Mouse (Mus musculus): ENCODE measurements around the gene Rhot1.
"Not testable (repeated sequence)": the region's sequence is repeated elsewhere in the genome, so short reads cannot be mapped to it uniquely, and the experiment has no call there.

Gene Rhot1

DNA sequence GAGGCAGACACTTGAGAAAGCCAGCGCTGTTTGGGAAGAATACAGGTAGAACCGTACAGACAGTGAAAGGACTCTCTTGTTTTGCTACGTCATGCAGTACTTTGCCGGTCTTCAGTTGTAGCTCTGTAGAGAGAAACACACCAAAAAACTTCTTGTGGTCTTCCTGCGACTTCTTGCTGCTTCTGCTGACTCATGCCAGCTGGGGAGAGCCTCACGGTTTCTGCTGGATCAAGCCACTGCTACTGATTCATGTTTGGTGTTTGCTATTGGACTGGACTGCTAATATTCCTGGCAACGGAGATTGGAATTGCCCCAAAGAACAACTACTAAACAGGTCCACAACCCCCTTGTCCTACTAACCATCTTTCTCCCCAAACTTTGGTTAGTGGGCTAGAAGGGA is 12.5 kb upstream of the Rhot1 start:
- DNase-seq: no peak

DNA sequence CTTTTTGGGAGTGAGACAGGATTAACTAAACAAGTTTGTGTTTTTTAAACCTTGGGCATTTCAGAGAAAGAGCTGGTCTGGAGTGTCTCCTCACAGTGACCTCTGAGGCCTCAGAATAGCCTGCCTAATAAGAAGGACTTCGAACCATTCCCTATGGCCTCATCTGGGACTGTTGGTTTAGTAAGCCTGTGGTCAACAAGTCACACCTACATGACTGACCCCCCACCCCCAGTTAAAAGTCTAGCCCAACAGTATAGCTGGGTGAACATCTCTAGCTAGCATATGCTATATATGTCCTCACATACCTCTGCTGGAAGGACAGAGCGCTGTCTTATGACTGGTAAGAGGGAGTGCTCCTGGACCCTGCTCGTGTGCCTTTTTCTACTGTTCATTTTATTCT is 9.5 kb upstream of the Rhot1 start:
- DNase-seq: no peak

DNA sequence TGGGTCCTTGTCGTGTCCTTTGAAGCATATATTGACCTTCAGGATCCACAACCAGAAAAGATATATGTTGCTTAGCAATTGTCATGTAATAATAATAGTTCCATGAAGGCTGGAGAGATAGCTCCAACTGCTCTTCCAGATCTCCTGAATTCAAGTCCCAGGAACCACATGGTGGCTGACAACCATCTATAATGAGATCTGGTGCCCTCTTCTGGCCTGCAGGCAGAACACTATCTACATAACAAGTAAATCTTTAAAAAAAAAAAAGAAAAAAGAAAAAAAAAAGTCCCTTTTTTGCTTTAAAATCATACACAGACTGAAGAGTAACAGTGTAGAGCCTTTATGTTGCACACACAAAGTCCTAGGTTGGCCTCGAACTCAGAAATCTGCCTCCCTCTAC is 9.0 kb upstream of the Rhot1 start:
- no peak for DNase-seq

DNA sequence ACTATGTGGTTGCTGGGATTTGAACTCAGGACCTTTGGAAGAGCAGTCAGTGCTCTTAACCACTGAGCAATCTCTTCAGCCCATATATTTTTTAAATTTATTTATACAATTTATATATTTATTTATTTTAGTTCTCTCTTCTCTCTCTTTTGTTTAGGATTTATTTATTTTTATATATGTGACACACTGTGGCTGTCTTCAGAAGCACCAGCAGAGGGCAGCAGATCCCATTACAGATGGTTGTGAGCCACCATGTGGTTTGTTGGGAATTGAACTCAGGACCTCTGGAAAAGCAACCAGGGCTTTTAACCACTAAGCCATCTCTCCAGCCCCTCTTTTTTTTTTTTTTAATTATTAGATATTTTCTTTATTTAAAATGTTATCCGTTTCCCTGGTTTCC is 8.5 kb upstream of the Rhot1 start:
- peak in 1 of 2 experiments; percentile 37 for DNase-seq

DNA sequence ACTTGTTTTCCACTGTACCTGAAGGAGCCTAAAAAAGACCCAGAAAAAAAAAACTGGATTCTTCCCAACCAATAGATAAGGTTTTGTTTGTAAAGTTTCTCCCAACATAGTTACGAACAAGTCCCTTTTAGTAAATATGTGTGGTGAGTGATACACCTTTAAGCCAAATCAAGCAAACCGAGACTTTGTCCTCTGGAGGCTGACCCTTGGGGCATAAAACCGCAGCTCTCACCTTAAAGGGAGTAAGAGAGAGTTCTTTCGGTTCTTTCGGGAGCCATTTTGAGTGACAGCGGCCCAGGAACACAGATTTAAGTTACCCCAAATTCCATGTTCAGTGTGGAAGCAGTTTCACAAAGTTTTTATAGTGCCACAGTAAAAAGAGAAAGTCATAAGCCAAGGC is 6.5 kb upstream of the Rhot1 start:
- no peak for DNase-seq

DNA sequence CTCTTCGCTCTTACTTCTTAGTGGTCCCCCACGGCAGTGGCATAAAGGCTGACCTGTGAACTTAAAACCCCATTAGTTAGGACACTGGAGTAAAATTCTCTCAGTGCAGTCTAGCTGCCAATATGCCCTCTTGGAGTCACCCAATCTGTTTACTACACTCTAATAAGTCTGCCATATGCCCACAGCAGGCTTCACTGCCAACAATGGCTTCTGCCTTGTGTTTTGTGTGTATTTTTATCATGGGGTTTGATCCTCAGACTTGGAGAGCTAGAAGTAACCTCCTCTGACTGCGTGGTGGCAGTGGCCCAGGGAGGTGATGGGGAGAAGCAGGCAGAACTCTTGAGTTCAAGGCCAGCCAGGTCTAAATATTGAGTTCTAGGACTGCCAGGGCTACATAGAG is 4.8 kb upstream of the Rhot1 start:
- no peak for DNase-seq

DNA sequence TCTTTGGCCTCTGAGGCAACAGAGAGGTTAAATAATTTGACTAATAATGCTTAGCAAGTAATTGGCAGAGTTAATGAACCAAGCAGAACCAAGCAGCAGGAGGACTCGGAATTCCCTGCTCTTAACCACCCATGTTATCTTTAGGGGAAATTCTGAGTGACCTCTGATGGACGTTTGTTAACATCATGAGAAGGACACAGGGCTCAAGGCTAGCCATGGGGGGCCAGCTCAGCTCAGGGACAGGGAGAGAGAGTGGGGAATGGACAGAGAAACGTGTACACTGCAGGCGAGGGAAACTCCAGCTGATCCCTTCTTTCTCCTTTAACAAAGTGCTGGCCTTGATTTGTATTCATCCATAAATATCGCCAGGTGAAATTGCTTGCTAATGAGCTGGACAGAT is 3.9 kb upstream of the Rhot1 start:
- DNase-seq: no peak

DNA sequence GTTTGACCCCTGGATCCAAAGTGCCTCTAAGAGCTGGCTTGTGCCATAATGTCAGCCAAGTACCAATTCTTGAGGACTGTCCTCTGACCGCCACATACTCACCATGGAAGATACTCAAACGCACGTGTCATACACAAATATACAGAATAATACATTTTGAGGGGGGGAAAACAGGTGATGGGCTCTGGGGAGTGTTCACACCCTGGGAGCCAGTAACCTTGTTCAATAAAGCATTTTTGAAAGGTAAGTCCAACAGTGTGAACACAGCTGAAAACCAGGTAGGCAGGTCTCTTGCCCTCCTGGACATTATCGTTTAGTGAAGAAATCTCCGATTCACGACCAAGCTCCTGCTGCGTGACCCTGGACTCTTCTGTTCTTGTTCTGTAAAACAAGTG is 357 bp upstream of the Rhot1 start:
- no peak for DNase-seq

DNA sequence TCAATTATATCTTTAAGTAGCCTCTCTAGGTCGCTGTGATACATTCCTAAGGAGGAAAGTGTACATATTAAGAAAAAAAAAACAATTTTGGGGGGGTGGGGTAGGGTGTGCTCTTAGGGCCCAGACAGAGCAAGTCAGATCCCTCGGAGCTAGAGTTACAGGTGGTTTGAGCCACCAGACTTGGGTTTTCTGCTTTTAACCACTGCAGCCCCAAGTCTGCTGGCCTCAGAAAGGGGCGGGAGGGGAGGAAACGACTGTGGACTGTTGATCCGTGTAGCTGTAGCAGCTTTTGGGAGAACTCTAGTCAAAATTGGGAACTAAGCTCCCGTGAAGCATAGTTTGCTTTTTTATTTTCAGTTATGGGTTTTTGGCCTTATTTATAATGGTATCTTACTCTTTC is 1.5 kb downstream of the Rhot1 start:
- no peak for DNase-seq

DNA sequence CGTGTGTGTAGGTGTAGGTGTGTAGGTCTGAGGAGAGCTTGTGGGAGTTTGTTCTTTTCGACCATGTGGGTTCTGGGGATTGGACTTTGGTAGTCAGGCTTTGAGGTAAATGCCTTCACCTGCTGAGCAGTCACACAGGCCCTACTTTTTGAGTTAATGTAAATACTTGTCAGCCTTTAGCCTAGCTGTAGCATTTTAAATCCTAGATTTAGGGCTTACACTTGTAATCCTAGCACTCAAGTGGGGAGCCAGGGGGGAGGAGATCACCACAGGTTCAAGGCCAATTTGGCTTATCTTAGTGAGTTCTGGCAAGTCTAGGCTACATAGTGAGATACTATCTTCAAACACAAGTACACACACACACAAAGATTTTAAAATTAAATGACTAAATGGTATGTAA is 3.5 kb downstream of the Rhot1 start:
- DNase-seq: no peak

DNA sequence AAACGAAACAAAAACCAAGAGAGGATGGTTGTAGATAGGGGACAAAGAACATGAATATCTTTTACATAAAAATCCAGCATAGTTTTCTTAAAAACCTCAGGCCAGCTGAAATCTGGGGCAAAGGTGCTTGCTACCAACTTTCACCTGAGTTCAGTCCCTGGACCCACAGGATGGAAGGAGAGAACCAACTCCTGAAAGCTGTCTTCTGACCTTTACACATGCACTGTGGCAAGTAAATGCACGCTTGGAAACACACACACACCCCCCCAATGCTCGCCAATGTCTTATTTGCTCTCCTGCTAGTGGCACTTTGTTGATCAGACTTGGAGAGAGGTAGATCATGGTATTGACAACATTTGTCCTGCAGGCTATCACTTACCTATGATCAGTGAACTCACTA is 6.5 kb downstream of the Rhot1 start:
- DNase-seq: no peak

DNA sequence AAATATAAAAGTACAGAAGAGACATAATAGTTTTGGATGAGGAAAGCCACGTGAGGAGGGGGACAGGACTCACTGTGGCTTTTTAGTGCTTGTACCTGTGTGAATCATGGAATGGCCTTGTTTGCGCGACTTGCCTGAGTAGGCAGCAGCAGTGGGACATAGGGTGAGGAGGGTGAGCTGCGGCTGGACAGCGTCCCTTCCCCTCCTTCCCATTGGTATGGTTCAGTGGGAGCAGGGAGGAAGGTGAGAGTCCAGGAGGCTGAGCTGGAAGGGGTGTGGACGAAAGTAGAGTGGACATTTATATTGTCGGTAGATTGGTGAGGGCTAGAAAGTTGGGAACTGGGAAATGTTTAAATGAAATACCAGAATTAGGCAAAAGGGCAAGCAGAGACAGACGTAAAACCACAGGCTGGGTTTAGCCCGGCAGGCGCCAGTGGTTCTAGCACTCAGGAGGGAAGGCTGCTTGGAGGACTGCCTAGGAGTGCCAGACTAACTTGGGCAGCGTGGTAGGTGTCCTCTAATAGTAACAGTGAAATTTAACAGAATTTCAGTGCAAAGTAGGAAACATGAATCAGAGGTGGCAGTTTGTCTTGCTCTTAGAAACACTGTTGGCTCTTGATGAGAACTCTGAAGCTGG is 10.0 kb downstream of the Rhot1 start:
- no peak for DNase-seq

DNA sequence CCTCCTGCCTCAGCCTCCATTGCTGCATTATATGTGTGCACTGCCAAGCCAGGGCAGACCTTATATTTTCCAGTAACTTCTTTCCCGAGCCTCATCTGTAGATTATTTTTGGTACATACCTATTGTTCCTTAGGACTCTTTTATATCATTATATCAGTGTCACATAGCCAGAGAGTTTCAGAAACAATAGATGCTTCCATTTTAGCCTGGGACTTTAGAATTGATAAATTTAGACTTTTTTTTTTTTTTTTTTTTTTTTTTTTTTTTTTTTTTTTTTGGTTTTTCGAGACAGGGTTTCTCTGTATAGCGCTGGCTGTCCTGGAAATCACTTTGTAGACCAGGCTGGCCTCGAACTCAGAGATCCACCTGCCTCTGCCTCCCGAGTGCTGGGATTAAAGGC is 21.2 kb downstream of the Rhot1 start:
- not testable (repeated sequence) for DNase-seq

DNA sequence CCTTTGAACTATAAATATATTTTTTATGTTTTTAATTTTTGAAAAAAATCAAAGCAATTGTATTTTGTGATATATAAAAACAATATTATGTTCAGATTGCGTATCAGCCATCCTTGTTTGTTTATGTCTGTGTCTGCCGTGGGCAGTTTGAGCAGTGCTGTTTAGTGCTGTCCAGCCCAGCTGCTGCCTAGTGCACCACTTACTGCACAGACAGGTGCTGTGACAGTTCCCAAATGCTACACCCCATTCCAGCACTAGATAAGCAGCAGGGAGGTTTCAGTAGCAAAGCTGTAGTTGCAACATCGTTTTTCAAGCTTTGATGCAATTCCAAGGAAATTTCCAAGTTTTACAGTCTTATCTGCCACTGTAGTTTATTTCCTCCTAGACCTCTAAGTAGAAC is 28.5 kb downstream of the Rhot1 start:
- no peak for DNase-seq

DNA sequence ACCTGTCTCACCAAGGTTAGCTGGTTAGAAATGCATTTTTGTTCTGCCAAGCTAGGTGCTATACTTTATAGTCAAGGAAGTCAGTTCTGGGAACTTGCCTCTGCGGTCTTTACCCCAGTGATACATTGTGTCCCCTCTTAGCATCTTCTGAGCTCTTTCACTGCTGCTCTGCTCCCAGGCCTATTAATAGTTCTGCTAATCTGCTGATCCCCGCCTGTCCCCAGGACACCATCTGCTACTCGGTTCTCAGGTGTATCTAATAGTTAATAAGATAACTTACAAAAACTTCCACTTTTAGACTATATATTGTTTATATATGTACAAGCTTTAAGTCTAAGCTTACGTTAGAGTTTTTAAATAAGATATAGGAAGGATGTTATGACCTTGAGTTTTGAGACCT is 29.5 kb downstream of the Rhot1 start:
- DNase-seq: no peak

DNA sequence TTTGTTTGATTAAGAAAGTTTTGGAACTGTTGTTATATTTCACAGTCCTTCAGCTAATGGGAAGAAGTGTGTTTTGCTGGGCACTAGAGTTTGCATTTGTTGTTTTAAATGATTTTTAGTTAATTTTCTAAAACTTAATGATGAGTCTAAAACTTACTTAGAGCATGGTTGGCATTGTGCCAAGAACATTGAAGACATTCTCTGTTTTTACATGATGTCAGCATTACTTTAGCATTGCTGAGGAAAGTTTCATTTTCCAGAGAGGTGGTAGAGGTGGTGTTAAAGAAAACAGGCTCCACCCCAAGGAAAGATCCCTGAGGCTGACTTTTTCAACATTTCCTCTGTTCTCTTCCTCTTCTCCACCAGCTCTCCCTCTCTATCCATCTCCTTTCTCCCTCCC is 38.2 kb downstream of the Rhot1 start:
- DNase-seq: no peak

DNA sequence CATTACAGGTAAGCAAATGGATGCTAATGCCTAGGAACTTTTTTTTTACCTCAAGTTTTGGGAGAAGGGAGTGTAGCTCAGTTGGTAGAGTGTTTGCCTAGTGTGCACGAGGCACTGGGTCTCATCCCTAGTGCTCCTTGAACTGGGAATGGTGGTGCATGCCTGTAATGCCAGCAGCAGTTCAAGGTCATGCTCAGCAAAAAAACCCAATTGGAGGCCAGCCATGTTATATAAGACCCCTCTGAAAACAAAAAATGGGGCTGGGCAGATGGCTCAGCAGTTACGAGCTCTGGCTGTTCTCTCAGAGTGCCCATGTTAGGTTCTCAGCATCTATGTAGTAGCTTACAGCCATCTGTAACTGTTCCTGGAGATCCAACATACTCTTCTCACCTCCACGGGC is 39.7 kb downstream of the Rhot1 start:
- DNase-seq: no peak

DNA sequence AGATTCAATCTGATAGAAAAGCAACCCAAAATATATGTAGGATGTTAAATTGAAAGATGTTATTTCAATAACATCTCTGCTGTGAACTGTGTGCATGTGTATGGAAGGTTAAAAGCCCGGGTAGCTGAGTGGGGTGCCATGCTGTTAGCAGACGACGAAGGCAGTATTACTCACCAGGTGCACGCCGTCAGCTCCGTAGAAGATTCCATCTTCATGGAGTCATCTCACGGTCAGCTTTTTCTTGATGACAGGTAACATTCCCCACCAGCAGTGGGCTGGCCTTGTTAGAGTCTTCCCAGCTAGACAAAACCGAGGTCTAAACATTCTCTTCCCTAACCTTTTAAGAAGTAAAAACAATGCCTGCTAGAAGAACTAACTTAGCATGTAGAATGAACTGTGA is 55.3 kb downstream of the Rhot1 start:
- no peak for DNase-seq

DNA sequence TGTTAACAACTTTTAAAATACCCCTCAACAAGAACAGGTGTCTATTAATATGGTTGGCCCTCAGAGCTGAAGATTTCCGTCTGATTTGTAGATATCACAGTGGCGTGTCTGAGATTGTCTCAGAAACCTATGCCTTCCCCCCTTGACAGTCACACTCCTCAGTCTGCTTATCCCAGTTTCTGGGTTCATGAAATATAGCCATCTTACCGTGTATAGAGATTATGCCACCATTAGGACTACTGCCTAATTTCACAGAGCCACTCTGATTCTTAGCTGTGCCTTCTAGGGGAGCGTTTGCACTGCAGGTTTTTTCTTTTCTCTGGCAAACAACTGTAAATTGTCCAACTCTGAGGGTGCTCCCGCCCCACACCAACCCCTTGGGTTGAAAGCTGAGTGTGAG is 62.3 kb downstream of the Rhot1 start:
- DNase-seq: no peak

DNA sequence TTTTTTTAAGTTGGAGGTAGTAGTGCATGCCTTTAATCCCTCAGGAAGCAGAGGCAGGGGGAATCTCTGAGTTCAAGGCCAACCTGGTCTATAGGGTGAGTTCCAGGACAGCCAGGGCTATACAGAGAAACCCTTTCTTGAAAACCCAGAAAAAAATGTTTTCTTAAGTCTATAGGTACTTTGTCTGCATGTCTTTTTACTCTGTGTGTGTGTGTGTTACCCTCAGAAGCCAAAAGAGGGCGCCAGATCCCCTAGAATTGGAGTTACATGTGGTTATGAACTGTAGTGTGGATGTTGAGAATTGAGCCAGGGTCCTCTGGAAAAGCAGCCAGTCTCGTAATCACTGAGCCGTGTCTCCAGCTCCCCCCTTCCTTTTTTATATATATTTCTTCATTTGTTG is 66.2 kb downstream of the Rhot1 start:
- DNase-seq: no peak

DNA sequence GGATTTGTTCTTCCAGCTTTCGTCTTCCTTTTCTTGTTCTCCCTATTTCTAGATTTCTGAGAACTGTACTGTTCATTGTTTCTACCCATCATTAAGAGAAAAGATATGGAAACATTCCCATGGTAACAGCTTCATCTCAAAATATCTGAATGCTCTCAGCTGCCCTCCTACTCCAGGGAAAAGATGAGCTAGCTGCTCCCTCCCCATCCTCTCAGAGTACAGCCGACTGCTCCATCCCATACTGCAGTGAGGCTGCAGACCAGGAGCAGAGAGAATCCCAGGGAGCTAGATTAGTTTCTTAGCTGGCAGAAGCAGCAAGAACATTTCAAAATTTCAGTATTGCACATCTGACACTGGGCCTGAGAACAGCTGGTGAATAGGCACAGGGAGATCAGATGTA is 69.2 kb downstream of the Rhot1 start:
- no peak for DNase-seq

DNA sequence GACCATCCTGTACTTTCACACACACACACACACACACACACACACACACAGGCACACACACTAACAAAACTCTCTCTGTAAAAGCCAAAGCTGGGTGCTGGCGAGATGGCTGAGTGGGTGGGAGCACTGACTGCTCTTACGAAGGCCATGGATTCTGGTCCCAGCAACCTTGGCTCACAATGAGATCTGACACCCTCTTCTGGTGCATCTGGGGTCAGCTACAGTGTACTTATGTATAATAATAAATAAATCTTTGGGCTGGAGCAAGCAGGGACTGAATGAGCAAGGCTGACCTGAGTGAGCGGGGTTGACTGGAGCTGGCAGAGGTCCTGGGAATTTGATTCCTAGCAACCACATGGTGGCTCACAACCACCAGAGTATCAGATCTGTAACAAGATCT is 75.0 kb downstream of the Rhot1 start:
- no peak for DNase-seq

DNA sequence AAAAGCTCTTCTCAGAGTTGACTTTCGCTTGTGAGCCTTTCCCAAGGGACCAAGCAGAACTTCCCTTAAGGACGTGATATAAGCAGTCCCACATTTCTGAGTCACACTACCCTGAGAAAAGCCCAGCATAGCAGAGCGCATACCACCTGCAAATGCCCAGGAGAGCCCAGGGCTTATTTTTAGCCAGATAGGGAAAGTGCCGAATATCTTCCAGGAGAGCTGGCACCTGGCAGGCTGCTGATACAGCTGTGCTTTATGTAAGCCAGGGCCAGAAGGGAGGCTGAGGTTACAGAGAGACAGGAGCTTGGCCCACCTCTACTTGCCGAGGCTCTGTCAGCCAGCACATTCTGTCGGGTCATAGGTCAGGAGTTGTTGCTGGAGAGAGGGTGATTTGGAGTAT is 75.8 kb downstream of the Rhot1 start:
- DNase-seq: no peak

DNA sequence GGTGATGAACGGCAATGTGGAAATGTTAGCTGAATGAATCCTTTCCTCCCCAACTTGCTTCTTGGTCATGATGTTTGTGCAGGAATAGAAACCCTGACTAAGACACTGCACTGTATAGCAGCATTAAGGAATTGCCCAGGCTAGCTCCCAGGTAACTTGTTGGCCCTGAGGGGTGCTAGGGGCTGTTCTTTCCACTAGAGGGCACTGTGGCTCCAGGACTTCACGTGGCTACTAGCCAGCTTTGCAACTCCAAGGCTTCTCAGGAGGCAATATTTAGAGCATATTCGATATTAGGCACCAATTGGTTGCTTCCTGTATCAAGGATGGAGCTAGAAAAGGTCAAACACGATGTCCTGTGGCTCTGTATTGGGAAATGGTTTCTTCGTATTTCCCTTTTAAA is 78.3 kb downstream of the Rhot1 start:
- peak; percentile 27 to 69 for DNase-seq

DNA sequence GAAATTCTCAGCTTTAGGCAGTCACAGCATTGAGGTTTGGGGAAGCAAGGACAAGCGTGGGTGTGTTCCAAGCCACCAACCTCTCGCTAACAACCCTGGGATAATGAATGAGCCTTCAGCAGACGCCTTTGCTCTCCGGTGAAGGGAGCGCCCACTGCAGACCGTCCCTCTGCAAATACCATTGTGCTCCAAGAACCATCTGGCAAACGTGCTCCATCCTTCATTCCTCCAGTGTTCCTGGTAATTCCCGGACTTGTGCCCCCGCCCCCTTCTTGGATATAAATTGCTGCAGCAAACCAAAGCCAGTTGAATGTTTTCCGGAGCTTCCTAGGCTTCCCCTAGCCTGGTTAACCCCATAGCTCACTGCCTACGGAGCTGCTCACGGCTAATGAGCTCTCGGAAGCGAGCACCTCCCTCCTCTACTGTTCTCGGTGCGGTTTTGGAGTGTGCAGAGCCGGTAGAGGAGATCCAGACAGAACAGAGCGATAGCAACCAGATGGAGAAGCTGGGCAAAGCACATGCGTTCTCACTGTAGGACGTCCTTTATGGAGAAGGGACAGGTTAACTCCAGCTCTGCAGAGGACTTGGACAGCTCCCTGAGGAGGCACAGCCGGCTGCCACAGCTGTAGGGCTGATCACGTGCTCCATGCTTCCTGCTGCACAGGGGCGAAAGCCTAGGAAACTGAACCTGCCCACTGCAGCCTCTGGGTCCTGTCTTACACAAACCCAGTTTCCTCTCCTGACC is 81.1 kb downstream of the Rhot1 start:
- DNase-seq: peak in 1 of 2 experiments; percentile 12

All from spleen, adult 18-20 months (tissue).